Mouse (Mus musculus) embryo, embryonic 10.5 days (tissue): ENCODE results near the gene Fancd2os.

Experiments
- DNase-seq: peaks from one replicate; pipeline ENCODE4 v3.0.0-alpha.2; 2015; ENCODE audit warnings: low spot score

Fancd2os gene

DNA sequence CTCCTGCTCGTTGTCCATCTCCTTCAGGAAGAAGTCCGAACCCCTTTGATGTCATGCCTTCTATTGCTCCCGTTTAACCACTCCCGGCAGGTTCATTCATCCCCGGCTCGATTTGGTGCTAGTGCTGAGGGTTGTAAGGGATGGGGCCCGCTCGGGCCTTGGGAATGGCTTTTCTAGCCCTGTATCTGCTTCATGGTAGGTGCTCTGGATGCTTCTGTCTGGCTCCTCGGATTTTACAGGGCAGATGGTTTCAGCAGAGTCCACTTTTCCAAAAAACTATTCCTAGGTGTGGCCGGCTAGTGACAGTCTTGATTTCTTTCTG lies 4.7 kb upstream of the Fancd2os start:
- DNase-seq, result peak; percentile 65

- peak; percentile 94 for DNase-seq
Measured at GRCm38 (mm10) chr6:113604432-113605223, 4.1 kb upstream of the Fancd2os start, which contains the start of gene Brk1. TSS of gene Brk1 (plus strand) at chr6:113604772.

DNA sequence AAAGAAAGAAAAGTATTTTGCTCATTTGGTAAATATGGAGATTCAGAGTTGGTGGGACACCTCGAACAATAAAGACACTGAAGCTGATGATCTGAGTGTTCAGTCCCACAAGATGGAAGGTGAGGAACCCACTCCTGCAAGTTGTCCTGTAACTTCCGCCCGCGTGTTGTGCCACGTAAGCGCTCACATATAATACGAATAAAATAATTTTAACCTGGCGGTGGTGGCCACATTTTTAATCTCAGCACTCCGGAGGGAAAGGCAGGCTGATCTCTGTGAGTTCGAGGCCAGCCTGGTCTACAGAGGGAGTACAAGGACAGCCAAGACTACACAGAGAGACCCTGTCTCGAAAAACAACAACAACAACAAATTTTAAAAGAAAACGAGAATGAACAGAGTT lies 3.5 kb upstream of the Fancd2os start:
- DNase-seq, result no peak

DNA sequence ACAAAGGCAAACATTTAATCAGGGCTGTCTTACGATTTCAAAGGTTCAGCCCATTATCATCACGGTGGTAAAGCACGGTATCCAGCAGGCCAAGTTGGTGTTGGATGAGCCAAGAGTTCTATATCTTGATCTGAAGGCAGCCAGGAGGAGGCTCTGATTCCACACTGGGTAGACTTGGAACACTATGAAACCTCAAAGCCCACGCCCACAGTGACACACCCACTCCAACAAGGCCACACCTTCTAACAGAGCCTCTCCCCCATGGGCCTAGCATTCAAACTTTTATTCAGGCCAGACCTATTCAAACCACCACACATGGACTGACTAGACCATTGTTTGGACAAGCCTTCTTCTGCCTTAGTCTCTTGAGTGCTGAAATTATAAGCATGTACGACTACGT lies 2.3 kb upstream of the Fancd2os start:
- no peak for DNase-seq

GRCm38 (mm10) chr6:113599833-113600232 lies 682 bp downstream of the Fancd2os start:
- DNase-seq, result no peak

DNA sequence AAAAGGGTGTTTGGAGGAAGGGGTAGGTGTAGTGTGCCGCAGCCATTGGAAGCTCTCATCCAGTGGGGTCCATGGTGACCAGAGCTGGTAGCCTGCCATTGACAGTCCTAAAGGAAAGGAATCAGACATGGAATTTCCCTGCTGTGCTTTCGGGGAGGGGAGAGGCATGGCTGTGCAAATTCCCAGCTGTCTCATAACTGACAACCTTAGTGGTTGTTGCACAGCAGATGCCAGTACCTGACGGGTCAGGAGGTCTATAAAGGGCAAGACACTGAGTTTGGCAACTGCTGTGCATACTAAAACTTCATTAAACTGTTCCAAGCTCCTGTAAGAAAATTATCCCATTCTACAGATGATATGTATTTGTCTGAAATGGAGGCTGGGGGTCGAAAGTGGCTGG lies 2.6 kb downstream of the Fancd2os start:
- DNase-seq, result no peak

DNA sequence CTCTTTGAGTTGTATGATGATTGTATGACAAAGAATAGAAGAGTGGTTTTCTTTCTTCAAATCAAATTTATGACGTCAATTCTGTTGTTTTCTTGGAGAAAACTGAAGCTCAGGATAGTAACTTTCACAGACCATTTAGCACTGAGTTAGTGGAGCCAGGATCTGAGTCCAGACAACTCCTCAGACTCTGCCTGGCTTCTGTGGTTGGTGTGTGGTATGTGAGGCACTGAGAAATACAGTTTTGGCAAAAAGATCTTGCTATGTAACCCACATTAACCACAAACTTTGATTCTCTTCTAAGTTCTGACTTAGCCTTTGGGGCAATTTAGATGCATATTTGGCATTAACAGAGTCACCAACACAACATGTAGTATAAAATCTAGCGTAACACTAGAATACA lies 7.9 kb downstream of the Fancd2os start:
- DNase-seq, result no peak

- no peak for DNase-seq
Measured at GRCm38 (mm10) chr6:113586466-113587183, 13.9 kb downstream of the Fancd2os start.

DNA sequence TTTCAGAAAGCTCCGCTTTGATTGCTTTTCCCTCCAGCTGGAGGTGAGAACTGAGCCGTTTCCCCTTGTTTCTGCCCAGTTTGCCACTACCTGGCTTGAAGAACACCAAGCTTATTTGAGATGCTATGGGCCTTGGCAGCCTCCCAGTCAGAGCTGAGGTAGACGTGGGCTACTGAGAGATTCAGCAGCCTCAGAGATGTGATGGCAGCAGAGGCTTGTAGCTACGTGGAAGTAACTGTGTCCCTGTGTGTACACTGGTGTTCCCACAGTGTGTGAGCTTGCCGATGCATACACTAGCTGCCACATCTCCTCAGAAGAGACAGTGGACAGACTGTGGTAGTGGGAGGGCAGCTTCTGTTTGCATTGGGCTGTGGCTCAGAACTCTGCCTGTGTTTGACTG lies 15.4 kb downstream of the Fancd2os start:
- DNase-seq, result no peak

DNA sequence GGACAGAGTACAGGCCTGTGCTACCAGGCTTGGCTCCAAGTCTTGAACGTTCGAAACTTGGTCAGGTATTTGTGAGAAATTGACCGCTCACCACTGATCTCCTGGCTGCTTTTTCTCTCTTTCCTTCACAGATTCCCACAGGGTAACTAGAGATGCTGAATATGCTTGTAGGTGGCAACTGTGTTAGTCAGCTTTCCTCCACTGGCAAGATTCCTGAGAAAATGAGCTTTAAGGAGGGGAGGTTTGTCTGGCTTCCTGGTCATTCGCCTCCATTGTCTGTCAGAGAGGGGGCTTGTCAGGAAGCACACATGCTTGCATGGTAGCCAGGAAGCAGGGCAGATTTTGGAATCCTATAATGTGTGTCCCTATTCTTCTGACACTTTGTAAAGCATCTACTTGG lies 17.5 kb downstream of the Fancd2os start:
- DNase-seq, result no peak

DNA sequence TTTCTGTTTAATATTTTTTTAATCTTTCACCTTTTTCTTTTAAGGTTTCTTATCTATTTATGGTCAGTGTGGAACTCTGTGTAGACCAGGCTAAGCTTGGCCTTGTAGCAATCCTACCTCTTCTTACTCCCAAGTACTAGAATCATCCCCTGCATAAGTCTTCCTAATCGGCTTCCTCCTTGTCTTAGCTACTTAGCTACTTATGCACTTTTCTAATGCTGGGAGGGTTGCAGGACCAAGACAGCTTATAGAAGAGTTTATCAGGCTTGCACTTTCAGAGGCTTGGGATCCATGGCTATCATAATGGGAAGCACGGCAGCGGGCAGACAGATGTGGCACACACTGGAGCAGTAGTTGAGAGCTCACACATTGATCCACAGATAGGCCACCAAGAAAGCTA lies 21.2 kb downstream of the Fancd2os start:
- no peak for DNase-seq

GRCm38 (mm10) chr6:113576044-113576443 lies 24.5 kb downstream of the Fancd2os start:
- no peak for DNase-seq

DNA sequence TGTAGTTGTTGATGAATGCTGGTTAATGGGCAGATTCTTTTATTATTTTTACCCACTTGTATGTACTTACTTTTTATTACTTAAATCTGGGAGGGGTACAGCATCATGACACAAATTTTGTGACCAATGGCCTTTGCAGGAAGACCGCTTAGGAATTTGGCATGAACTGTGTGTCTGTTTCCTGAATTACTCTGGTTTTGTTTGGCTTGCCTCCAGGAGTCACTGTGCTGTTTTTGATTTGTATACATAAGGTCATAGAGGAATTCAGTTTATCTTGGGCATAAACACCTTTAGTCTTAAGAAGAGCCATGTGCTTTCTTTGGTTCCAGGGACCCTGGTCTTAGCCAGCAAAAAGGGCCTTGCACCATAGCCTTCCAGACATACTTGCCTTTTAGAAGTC lies 36.0 kb downstream of the Fancd2os start:
- DNase-seq, result no peak

- no peak for DNase-seq
Measured at GRCm38 (mm10) chr6:113559736-113560135, 40.8 kb downstream of the Fancd2os start.
